Mouse (Mus musculus): ENCODE measurements around the gene Serpinb12.
A peak's percentile ranks its signal among the peaks of the same experiment; 100 is the strongest.
"Not testable (repeated sequence)": the region's sequence is repeated elsewhere in the genome, so short reads cannot be mapped to it uniquely, and the experiment has no call there.

Serpinb12 gene

DNA sequence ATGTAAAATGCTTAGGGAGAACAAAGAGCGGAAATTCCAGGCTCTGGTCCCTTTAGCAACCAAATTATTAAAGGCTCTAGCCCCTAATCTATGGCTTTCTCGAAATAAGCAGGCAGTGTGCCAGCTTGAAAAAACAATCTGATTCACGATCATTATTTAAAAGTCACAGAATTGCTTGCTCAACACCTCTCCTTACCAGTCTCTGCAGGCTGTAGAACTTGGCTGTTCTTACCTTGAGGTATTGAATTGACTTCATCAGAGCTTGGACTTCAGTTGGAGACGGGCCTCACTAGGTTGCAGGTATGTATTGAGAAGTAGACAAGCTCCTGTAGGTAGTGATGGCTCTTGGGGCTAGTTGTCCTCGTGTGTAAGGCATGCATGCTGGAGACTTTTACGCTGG lies at the start of gene Serpinb12:
Serpinb12 (plus strand) TSS at position 185 of the 400 bp plus-strand sequence.
- DNase-seq (ENCODE audit: low spot score in 2 of 2) = no peak

DNA sequence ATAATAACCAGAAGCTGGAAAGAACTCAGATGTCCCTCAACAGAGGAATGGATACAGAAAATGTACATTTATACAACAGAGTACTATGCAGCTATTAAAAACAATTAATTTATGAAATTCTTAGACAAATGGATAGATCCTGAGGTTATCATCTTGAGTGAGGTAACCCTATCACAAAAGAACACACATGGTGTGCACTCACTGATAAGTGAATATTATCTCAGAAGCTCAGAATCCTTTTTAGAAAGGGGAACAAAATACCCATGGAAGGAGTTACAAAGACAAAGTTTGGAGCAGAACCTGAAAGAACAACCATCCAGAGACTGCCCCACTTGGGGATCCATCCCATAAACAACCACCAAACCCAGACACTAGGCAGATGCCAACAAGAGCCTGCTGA lies 39.1 kb upstream of the Serpinb12 start:
- not testable (repeated sequence) for DNase-seq (ENCODE audit: low spot score in 2 of 2)

DNA sequence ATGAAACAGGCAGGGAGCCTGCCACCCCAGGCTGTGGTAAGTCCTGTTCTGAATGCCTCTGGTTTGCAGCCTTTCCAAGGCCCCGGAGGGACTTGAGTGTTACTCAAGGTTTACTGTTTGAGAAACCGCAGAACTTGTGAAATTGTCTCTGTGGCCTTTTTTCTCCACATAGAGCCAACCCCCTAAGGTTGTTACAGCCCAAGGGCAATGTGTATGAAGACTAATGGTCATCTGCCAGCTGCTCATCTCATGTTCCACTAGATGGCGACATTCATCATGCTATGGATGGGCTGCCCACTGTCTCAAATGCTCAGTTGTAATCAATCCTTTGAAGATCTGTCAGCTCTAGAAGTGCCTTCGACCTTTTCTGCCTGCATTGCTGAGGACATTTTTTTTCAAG lies 32.8 kb upstream of the Serpinb12 start:
- DNase-seq (ENCODE audit: low spot score in 2 of 2) = no peak

DNA sequence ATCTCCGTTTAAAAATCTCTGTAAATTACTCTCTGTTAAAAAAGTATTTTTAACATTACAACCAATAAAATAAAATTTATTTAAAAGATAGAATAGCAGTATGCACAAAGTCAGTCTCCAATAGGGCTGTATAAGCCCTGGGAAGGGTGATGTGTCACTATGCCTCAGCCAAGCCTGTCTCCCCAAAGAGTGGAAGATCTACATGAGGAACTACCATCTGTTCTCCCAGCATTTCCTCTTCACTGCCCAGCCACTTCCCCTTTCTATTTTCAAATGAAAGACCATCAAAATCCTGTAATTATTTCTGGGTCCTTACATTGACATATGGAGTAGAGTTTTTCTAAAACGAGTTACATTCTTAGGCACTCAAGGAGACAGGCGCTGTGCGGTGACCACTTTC lies 2.3 kb upstream of the Serpinb12 start:
- no peak for DNase-seq (ENCODE audit: low spot score in 2 of 2)

DNA sequence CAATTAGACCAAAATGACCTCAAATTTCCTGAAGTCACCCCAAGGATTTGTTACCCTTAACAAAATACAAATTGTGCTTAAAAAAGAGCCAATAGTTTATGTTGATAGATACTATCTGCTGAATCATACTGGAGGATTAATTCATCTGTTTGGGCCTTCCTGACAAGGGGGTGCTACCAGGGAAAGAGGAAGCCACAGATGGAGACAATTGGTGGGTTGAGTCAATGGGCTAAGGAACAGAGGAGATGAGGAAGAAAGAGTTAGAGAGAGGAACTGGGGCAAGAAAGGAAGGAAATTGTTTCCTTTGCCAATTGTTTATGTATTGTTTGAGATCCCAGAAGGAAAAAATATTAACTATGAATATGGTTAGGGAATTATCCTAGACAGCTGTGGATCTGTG lies 591 bp upstream of the Serpinb12 start:
- no peak for DNase-seq (ENCODE audit: low spot score in 2 of 2)

DNA sequence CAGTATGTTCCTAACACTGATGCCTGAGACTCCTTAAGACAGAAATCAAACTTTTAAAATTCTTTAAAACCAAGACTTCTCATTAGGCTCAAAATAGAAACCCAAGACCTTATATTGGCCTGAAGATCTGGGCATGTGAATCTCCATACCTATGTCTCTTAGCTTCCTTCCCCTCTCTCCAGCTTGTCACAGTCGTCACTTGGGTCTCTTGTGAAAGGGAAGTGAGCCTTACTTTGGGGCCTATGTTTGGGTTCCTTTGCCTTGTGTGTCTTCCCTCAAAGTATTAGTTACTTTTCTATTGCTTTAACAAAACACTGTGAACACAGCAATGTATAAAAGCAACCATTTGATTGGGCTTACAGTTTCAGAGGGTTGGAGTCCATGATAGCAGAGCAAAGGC lies 13.0 kb downstream of the Serpinb12 start:
- DNase-seq (ENCODE audit: low spot score in 2 of 2) = no peak

DNA sequence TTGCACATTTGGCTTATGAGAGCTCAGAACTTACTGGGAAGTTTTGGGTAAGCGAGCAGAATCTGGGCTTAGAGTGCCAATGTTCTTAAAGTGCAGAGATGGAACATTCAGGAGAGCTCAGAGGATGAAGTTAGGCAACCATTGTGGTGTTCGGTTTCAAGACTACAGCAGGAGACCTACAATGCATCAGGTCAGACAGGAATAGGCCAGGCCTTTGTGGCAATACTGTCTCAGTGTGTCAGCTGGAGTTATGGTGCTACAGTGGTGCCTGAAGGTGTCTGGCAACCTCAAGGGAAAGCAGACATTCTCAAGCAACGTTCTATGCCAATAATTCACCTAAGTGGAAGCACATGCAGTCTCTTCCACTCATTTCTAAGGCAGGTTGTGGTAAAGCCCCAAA lies 25.7 kb downstream of the Serpinb12 start:
- DNase-seq (ENCODE audit: low spot score in 2 of 2) = no peak

DNA sequence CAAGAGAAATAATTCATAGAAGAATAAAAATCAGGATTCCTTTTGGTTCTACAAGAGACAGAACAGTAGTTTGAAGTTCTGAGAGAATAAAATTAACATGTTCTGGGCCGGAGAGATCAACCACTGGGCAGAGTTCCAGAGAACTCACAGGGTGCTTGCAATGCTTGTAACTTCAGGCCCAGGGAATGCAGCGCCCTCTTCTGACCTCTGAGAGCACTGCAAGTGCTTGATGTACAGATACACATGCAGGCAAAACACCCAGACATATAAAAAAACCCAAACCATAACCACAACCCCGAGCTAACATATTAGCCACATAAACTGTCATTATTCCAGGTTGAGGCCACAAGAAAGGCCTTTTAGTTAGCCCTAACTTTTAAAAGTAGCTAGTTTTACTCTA lies 26.8 kb downstream of the Serpinb12 start:
- DNase-seq (ENCODE audit: low spot score in 2 of 2) = peak in 1 of 2 experiments; percentile 28

DNA sequence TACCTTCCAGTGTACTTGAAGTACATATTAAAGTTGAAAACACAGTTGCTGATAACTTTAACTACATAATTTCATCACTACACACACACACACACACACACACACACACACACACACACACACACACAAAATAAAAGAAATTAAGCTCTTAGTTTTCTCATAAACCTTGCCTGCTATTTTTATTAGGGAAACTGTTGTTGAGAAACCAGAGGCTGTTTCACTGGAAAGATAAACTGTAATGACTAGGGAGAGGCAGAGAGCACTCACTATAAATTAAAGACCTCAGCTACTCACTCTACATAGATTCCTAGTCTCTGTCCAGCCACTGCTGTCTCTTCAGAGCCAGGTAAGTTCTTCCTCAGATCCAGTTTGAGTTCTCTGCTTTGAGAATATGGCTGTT lies 46.4 kb downstream of the Serpinb12 start, which contains the start of gene Serpinb13:
Serpinb13 (plus strand) TSS at position 301 of the 400 bp plus-strand sequence.
- no peak for DNase-seq (ENCODE audit: low spot score in 2 of 2)

DNA sequence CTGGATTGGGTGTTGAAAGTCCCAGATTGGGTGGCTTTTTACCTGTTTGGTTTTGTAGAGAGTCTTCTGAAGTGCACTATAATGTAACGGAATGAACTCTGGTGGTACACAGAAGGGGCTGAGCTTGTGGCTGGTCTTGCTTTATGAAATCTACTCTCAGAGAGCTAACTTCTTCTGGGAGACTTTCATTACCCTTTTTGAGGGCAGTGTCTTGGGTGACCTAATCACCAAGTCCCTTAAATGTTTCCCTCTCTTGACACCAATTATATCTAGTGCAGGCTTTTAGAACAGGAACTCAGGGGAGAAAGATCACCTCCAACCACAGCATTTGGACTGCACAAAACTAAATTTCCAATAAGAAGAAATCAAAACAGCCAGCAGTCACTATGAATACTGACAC lies 48.8 kb downstream of the Serpinb12 start:
- no peak for DNase-seq (ENCODE audit: low spot score in 2 of 2)

DNA sequence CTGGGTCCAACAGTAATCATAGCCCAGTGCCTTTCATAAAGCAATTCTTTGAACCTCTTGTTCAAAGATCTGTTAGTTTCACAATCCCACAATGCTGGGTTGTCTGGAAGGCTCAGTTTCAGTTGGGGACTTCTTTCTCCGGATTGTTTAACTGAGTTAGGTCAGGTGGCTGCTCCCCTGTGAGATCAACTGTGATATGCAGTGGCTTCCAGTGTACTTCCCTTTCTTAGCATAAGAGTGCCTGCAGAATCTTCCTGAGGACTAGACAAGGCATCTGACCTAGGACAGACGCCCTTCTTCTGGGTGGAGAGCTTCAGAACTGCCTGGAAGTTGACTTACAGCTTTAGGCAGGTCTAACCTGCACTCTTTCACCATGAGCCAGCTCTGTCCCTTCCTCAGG lies 49.6 kb downstream of the Serpinb12 start:
- no peak for DNase-seq (ENCODE audit: low spot score in 2 of 2)

DNA sequence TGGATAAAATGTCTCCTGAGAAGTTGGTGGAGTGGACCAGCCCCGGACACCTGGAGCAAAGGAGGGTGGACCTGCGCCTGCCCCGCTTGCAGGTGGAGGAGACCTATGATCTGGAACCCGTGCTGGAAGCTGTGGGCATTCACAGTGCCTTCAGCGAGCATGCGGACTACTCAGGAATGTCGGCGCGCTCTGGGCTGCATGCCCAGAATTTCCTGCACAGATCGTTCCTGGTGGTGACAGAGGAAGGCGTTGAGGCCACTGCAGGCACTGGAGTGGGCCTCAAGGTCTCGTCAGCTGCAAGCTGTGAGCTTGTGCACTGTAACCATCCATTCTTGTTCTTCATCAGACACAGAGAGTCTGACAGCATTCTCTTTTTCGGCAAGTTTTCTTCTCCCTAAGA lies 66.2 kb downstream of the Serpinb12 start:
- no peak for DNase-seq (ENCODE audit: low spot score in 2 of 2)

DNA sequence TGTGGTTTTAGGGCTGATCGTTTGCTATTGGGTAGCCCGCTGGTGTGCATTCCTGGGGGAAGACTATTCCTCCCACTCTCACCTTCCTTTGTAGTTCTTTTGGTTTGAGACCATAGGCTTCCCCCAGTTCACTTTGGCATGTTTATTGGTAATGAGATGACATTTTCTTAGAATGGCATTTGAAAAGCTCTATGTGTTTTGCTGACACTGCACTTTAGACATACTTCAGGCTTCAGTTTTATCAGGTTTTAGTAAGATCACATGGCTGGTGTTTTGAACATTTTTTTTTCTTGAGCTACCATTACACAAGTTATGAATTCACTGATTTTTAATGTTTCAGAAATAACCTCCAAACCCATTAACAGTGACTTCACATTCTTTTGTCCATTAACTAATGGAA lies 67.5 kb downstream of the Serpinb12 start:
- DNase-seq (ENCODE audit: low spot score in 2 of 2) = no peak

DNA sequence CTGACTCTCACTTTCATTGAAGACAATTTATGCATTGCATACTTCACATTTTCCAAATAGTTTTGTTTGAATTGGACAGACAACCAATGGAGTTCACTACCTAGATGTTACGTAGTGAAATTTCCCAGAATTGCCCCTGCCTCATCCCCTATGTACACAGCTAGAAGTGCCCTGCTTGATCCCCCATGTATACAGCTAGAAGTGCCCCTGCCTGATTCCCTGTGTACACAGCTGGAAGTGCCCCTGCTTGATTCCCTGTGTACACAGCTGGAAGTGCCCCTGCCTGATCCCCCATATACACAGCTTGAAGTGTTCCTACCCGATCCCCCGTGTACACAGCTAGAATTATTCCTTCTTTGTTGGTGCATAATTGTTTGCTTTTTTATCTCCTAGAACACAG lies 72.1 kb downstream of the Serpinb12 start:
- DNase-seq (ENCODE audit: low spot score in 2 of 2) = no peak

All from spleen, postnatal 10 days (tissue).